Mouse (Mus musculus) kidney, embryonic 14.5 days (tissue): ENCODE results near the gene Pear1. TPM values are rescaled to one million over a fixed set of nuclear protein-coding genes. Genes with fewer than 3 reads are reported as not detected.
A peak's percentile ranks its signal among the peaks of the same experiment; 100 is the strongest.

ENCODE experiments used
- ATAC-seq: fragments of 200-750 bp; cut with Nextera tagmentation; 2 replicates; pipeline ENCODE4 v1.8.0; 2017; ENCODE audit warnings: moderate number of reproducible peaks, mild to moderate bottlenecking, moderate TSS enrichment, moderate library complexity; ENCODE audit not compliant: low FRiP score, low TSS enrichment
- H3K27ac ChIP-seq: fragments of 300-500 bp; sonication (generic); 2 replicates; pipeline ENCODE4 v1.5.1; 2014; ENCODE audit warnings: low read depth, mild to moderate bottlenecking, low read length, moderate library complexity, mixed read lengths
- H3K27me3 ChIP-seq: fragments of 300-500 bp; sonication (generic); 2 replicates; pipeline ENCODE4 v1.6.1; 2014; ENCODE audit warnings: mild to moderate bottlenecking, low read length; ENCODE audit not compliant: control insufficient read depth, insufficient read depth
- H3K36me3 ChIP-seq: fragments of 300-500 bp; sonication (generic); 2 replicates; pipeline ENCODE4 v1.6.1; 2014; ENCODE audit warnings: low read length, mixed read lengths; ENCODE audit not compliant: control insufficient read depth, insufficient read depth
- H3K4me1 ChIP-seq: fragments of 300-500 bp; sonication (generic); 2 replicates; pipeline ENCODE4 v1.6.1; 2014; ENCODE audit warnings: low read length, mixed read lengths; ENCODE audit not compliant: control insufficient read depth, insufficient read depth
- H3K4me2 ChIP-seq: fragments of 300-500 bp; sonication (generic); replicated peaks from 2 replicates; pipeline ENCODE4 v1.6.1; 2014; ENCODE audit warnings: low read depth, mild to moderate bottlenecking, low read length
- H3K4me3 ChIP-seq: fragments of 300-500 bp; sonication (generic); 2 replicates; pipeline ENCODE4 v1.5.1; 2014; ENCODE audit warnings: mild to moderate bottlenecking, low read length
- H3K9ac ChIP-seq: fragments of 300-500 bp; sonication (generic); 2 replicates; pipeline ENCODE4 v1.6.1; 2014; ENCODE audit warnings: low read depth, mild to moderate bottlenecking, low read length, moderate library complexity
- H3K9me3 ChIP-seq: fragments of 300-500 bp; sonication (generic); 2 replicates; pipeline ENCODE4 v1.6.1; 2016; ENCODE audit warnings: low read length; ENCODE audit not compliant: control insufficient read depth
- WGBS: fragments of 180-500 bp; shearing (Covaris S2); extraction: QIAGEN DNeasy Blood & Tissue Kit; methylation state at CpG from one replicate; pipeline ENCODE4 v1.1.7; 2014; 5-methylcytosine and 5-hydroxymethylcytosine counted together
- polyA plus RNA-seq: library from polyadenylated mRNA; unstranded; fragments of >200 nt; fragmentation: Nextera tagmentation; extraction: Ambion mirVana; gene quantifications from 2 replicates; pipeline ENCODE4 v1.2.1, GENCODE M21; 2014

Gene Pear1
- polyA plus RNA-seq, 1 experiment from 2014 or later, result 41.0 TPM

DNA sequence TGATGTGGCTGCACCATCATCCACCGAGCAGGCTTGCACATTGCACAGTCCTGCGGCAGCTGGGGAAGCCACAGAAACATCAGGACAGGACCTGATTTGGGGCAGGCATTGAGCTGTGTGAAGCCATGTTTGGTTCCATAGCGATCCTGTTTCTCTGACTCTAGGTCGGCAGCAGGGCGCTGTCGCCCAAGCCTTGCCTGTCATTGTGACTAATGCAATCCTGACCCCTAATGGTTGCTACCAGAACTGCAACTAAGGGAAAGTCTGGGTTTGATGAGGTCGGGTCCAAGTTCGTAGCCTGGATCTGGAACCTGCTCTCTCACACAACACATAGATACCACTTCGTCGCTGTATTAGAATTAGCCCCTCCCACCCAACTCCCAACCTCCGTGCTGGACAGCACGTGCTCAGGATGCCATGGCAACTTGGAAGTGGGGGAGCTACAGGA is 7.4 kb downstream of the Pear1 start:
- peaks cover 7% of the 10 kb centered on the region for H3K27me3 ChIP-seq
- H3K36me3 ChIP-seq, result no peaks in the 10 kb centered on the region
- H3K9me3 ChIP-seq, result no peaks in the 10 kb centered on the region
- H3K4me3 ChIP-seq, result no peak overlapping the region
- no peak overlapping the region for H3K9ac ChIP-seq
- H3K4me1 ChIP-seq, result 0 out of 2 replicates have a peak, but pooled peaks cover 5% of the 10 kb centered on the region
- no peak overlapping the region for H3K27ac ChIP-seq
- 3% methylated on average over 12 of the region's 12 CpGs for WGBS
- no peak overlapping the region for H3K4me2 ChIP-seq
- peak; percentile 67 for ATAC-seq

DNA sequence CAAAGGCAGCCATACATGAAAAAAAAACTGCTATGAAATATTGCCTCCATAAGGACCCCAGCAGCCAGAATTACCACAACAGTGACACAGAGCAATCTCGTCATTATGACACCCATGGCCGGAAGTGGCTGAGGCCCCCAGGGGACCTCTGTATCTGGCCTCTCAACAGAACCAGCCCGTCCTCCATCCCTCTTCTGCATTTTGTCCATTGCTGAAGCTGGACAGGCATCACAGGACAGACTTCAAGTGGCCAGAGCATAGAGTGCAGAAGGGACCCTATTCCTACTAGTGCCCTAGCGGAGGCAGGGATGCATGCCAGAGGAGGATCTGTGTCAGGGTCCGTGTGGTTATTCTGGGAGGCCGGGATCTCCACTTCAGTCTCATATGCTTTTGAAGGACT is 7.9 kb downstream of the Pear1 start:
- ATAC-seq, result peak; percentile 20; the same call in 1 of the 2 replicates
- H3K9me3 ChIP-seq, result no peaks in the 10 kb centered on the region
- H3K9ac ChIP-seq, result no peak overlapping the region
- H3K4me3 ChIP-seq, result no peak overlapping the region
- H3K36me3 ChIP-seq, result no peaks in the 10 kb centered on the region
- no peak overlapping the region for H3K27ac ChIP-seq
- 0 out of 2 replicates have a peak, but pooled peaks cover 5% of the 10 kb centered on the region for H3K4me1 ChIP-seq
- peaks cover 12% of the 10 kb centered on the region for H3K27me3 ChIP-seq
- H3K4me2 ChIP-seq, result no peak overlapping the region
- whole genome bisulfite sequencing, result 46% methylated on average over 6 of the region's 6 CpGs

DNA sequence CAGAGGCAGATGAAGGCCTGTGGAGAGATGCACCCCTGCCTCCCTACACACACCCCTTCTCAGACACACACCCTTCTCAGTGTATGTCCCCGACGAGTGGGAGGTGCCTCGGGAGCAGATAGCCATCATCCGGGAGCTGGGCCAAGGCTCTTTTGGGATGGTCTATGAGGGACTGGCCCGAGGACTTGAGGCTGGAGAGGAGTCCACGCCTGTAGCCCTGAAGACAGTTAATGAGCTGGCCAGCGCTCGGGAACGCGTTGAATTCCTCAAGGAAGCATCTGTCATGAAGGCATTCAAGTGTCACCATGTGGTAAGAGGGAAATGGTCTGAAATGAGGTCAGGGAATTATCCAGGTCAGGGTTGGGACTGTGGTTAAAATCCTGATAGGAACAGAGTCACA is 11.2 kb downstream of the Pear1 start:
- 35% methylated on average over 10 of the region's 10 CpGs for WGBS
- H3K4me3 ChIP-seq, result no peak overlapping the region
- ATAC-seq, result no peak

DNA sequence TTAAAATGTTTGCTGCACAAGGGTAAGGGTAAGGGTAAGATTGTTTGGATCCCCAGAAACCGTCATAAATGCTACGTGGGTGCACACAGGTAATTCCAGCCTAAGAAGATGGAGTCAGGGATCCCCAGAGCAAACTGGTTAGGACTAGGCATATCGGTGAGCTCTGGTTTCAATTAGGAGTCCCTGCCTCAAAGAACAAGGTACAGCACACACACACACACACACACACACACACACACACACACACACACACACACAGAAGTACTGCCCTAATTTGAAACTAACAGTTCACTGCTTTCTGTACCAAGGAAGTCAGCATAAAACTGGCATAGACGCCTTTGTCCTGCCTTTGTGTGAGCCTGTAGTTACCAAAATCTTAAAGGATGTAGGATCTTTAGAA is 11.7 kb downstream of the Pear1 start:
- Histone ChIP-seq H3K4me1 (peaks cover 13% of the 10 kb centered on the region; the same call in 1 of the 2 replicates), H3K9ac (no peak overlapping the region), H3K4me3 (no peak overlapping the region), H3K27me3 (peaks cover 46% of the 10 kb centered on the region), H3K36me3 (no peaks in the 10 kb centered on the region), H3K4me2 (no peak overlapping the region), H3K27ac (no peak overlapping the region), H3K9me3 (no peaks in the 10 kb centered on the region)
- 83% methylated on average over 4 of the region's 4 CpGs for WGBS
- ATAC-seq, result no peak

More for the DNA sequence above, 11.2 kb downstream of the Pear1 start:
- Histone ChIP-seq H3K4me2 (no peak overlapping the region), H3K27ac (no peak overlapping the region), H3K27me3 (peaks cover 45% of the 10 kb centered on the region), H3K4me1 (peaks cover 13% of the 10 kb centered on the region; the same call in 1 of the 2 replicates), H3K9ac (no peak overlapping the region), H3K36me3 (no peaks in the 10 kb centered on the region), H3K9me3 (no peaks in the 10 kb centered on the region)

DNA sequence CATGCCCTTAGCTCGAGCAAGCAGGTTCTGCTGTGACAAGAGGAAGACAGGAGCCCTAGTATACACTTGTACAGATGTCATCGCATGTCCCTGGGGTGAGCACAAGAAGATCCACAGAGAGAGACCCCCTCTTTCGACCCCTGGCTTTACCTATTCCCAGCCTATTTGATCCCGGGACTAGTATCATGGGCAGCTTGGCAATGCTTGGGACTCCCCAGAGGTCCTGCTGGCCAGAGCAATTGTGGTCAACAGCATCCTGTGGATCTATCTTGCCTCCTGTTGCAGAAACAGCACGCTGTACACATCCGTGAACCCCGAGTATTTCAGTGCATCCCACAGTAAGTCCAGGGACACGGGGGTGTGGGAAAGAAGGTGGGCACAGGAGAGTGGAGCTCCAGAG is 12.8 kb downstream of the Pear1 start:
- H3K4me1 ChIP-seq, result peaks cover 13% of the 10 kb centered on the region; the same call in 1 of the 2 replicates
- no peak overlapping the region for H3K4me3 ChIP-seq
- no peak for ATAC-seq
- H3K27ac ChIP-seq, result no peak overlapping the region
- no peak overlapping the region for H3K9ac ChIP-seq
- no peaks in the 10 kb centered on the region for H3K36me3 ChIP-seq
- no peaks in the 10 kb centered on the region for H3K9me3 ChIP-seq
- WGBS, result 83% methylated on average over 8 of the region's 8 CpGs
- no peak overlapping the region for H3K4me2 ChIP-seq
- peaks cover 50% of the 10 kb centered on the region for H3K27me3 ChIP-seq

DNA sequence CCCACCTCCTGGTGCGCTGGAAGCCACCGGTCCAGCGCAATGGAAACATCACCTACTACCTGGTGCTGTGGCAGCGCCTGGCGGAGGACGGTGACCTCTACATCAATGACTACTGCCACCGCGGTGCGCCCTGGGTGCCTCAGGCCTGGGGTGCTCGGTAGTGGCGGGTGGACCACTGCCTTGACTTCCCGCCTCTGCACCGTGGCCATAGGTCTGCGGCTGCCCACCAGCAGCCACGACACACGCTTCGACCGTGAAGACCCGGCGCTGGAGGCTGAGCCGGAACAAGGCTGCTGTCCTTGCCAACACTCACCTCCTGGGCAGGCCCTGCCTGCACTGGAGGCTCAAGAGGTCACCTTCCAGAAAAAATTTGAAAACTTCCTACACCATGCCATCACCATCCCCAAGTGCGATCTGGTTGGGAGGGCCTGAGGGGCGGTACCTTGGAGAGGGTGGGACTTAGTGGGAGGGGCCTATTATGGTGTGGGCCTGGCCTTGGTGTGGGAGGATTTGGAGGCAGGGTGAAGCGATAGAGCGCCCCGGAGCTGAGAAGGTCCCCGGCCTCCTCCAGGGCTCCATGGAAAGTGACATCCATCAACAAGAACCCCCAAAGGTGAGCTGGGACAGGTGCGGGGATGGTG is 14.7 kb downstream of the Pear1 start:
- no peaks in the 10 kb centered on the region for H3K36me3 ChIP-seq
- peaks cover 64% of the 10 kb centered on the region for H3K27me3 ChIP-seq
- peak overlapping the region; percentile 45 for H3K4me2 ChIP-seq
- peak overlapping the region; percentile 17 for H3K4me3 ChIP-seq
- 4% methylated on average over 28 of the region's 28 CpGs for WGBS
- H3K4me1 ChIP-seq, result peaks cover 13% of the 10 kb centered on the region; the same call in 1 of the 2 replicates
- no peak overlapping the region for H3K9ac ChIP-seq
- H3K9me3 ChIP-seq, result no peaks in the 10 kb centered on the region
- ATAC-seq, result peak; percentile 77
- H3K27ac ChIP-seq, result no peak overlapping the region

DNA sequence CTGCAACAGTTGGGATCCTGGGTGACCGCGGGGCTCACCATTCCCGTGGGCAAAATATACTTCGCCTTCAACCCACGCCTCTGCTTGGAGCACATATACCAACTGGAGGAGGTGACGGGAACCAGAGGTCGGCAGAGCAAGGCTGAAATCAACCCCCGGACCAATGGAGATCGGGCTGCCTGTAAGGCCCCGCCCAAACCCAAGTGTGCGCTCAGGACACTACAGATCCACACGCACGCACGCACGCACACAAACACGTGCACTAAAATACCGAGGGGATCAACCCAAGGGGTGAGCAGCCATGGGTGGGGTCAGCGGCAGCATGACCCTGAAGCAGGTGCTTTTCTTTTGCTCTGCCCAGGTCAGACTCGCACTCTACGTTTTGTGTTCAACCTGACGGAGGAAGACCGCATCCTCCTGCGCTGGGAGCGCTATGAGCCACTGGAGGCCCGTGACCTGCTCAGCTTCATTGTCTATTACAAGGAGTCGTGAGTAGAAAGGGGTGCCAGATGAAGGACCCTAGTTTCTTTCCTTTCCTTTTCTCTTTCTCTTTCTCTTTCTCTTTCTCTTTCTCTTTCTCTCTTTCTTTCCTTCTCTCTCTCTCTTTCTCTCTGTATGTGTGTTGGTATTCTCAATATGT is 19.9 kb downstream of the Pear1 start:
- Histone ChIP-seq H3K9ac (no peak overlapping the region), H3K4me1 (no peaks in the 10 kb centered on the region), H3K27ac (no peak overlapping the region), H3K4me3 (peak overlapping the region; percentile 12; the same call in 1 of the 2 replicates), H3K27me3 (peaks cover 66% of the 10 kb centered on the region), H3K4me2 (peak overlapping the region; percentile 37), H3K9me3 (no peaks in the 10 kb centered on the region), H3K36me3 (no peaks in the 10 kb centered on the region)
- WGBS, result 4% methylated on average over 26 of the region's 26 CpGs
- 0 out of 2 replicates have a peak, but pooled peaks have one; percentile 41 for ATAC-seq

DNA sequence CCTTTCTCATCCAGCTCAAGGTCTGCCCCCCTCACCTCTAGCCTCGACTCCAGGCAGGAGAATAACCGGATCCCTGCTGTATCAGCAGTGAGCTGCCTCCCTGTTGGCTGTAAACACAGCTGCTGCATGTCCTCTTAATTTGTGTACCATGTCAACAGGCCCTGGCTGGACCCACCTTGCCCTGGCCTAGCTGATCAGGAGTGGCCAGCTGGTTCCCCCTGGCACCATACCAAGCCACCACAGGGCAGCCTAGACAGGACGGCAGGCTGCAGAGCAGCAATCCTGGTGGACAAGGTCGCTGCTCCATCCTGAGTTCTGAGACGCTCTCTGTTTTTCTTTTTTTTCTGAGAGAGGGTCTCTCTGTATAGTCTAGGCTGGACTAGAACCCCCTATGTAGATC is 22.4 kb downstream of the Pear1 start:
- peaks cover 66% of the 10 kb centered on the region for H3K27me3 ChIP-seq
- H3K9me3 ChIP-seq, result no peaks in the 10 kb centered on the region
- no peaks in the 10 kb centered on the region for H3K36me3 ChIP-seq
- peaks cover 5% of the 10 kb centered on the region; the same call in 1 of the 2 replicates for H3K4me1 ChIP-seq
- WGBS, result 57% methylated on average over 5 of the region's 5 CpGs
- no peak overlapping the region for H3K9ac ChIP-seq
- no peak overlapping the region for H3K4me2 ChIP-seq
- H3K4me3 ChIP-seq, result no peak overlapping the region
- no peak overlapping the region for H3K27ac ChIP-seq
- ATAC-seq, result no peak

DNA sequence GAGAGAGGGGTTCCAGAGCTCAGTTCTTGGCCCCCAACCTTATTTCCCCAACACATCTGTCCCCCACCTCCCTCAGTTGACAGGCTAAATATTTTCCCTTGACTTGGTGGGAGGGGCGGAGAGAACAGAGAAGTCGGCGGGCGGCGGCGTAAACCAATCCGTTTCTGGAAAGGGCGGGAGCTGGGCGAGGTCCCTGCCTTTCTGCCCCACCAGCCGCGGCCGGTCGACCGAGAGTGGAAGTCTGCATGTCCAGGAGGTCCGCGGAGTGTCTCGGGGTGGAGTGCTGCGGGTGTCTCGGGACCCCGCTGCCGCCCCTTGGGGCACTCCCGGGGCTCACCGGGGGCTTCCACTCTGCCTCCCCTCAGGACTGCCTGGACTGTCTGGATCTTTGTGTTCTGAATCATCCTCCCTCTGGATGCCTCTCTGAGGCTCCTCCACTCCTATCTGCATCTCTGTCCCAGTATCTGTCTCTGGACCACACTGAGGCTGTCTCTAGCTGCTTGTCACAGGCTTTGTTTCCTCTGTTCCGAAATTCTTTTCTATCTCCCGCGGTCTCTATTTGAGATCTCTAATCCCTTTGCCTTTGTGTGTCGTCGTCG is 27.3 kb downstream of the Pear1 start, which contains the start of gene Insrr:
Gene Insrr (plus strand): TSS at position 216 of the 599 bp plus-strand sequence.
- no peak for ATAC-seq
- no peak within 1 kb of the TSS for H3K9ac ChIP-seq
- no peak within 1 kb of the TSS for H3K27ac ChIP-seq
- H3K36me3 ChIP-seq, result no peaks in the 10 kb centered on the region
- H3K4me3 ChIP-seq, result peak within 1 kb of the TSS; percentile 34
- under 1% methylated on average over 27 of the region's 29 CpGs for WGBS
- peaks cover 72% of the 10 kb centered on the region for H3K27me3 ChIP-seq
- H3K9me3 ChIP-seq, result no peaks in the 10 kb centered on the region
- H3K4me2 ChIP-seq, result peak within 1 kb of the TSS; percentile 58
- H3K4me1 ChIP-seq, result peaks cover 17% of the 10 kb centered on the region
